11 mouse cellular contexts compared by ENCODE assay signal in the genomic region with DNA sequence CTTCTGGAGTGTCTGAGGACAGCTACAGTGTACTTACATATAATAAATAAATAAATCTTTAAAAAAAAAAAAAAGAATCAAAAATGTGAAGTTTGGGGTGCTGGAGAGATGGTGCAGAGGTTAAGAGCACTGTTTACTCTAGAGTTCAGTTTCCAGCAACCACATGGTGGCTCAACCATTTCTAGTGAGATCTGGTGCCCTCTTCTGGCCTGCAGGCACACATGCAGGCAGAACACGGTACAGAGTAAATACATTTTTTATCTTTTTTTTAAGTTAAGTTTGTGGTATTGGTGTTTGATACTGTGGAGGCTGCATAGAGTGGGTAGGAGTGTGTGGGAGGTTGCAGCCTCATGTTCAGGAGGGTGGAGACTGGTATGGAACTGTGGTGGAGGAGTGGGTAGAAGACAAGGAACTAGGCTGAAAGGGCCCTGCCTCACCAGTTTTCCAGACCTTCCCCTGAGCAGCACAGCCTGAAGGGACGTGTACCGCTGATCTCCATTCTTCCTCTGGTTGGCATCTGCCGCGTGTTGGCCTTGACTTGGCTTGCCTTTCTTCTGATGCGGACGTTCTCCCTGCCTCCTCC. TPM values are rescaled to one million over a fixed set of nuclear protein-coding genes. Genes with fewer than 3 reads are reported as not detected.
DNase-seq lines count a peak whose midpoint lies in the region; ATAC-seq and TF ChIP-seq lines count a peak whose summit lies in the region.
"Had no signal": no experiment of that assay in that cellular context is flagged by ENCODE, and none has a peak within 500 bp of the region (broad histone marks: within the 10 kb centered on the region; RNA-seq: fewer than 3 reads in every experiment).

No protein-coding gene starts in this region.

- no peak overlapping the region for H3K9ac ChIP-seq in stomach, postnatal 0 days (ENCODE audit: low read length)
- H3K9ac ChIP-seq: heart, embryonic 13.5 days; midbrain, embryonic 12.5 days had no signal

- no peak overlapping the region for H3K4me2 ChIP-seq in stomach, postnatal 0 days (replicated peaks; ENCODE audit: low read depth)
- H3K4me2 ChIP-seq: heart, embryonic 13.5 days; midbrain, embryonic 12.5 days had no signal

- no peak overlapping the region for H3K27ac ChIP-seq in stomach, postnatal 0 days (replicated peaks)
- H3K27ac ChIP-seq: heart, embryonic 13.5 days; midbrain, embryonic 12.5 days had no signal

- no peaks in the 10 kb centered on the region for H3K4me1 ChIP-seq in stomach, postnatal 0 days (replicated peaks; ENCODE audit: control insufficient read depth, insufficient read depth)
- H3K4me1 ChIP-seq: heart, embryonic 13.5 days; midbrain, embryonic 12.5 days had no signal

- 73% methylated on average over 7 of the region's 7 CpGs for whole genome bisulfite sequencing in stomach, postnatal 0 days

- ATAC-seq in stomach, postnatal 0 days (ENCODE audit: low FRiP score, low TSS enrichment) = no peak; the same call in 1 of the 2 replicates

- TF ChIP-seq EP300 in stomach, postnatal 0 days (optimal IDR thresholded peaks at IDR 0.05) = no peak

- peak; percentile 34 to 37 for DNase-seq in cerebellum, postnatal 10 days
- DNase-seq in cerebellum, postnatal 36 days = no peak
- peak; percentile 15 for DNase-seq in spleen, adult 12 weeks (ENCODE audit: low spot score)
- DNase-seq in spleen, postnatal 36 days (ENCODE audit: low spot score in 2 of 2) = no peak
- DNase-seq in liver = peak; percentile 31
- DNase-seq in stomach, postnatal 0 days (ENCODE audit: low spot score) = no peak
- DNase-seq in ovary, postnatal 14 days (ENCODE audit: low spot score) = no peak
- no peak for DNase-seq in frontal cortex, postnatal 25 days (ENCODE audit: low spot score in 2 of 2)

- no peaks in the 10 kb centered on the region for H3K9me3 ChIP-seq in stomach, postnatal 0 days (ENCODE audit: control insufficient read depth, low read length)
- H3K9me3 ChIP-seq: G1E; heart, embryonic 13.5 days; midbrain, embryonic 12.5 days had no signal

- peaks cover 30% of the 10 kb centered on the region for H3K36me3 ChIP-seq in stomach, postnatal 0 days (ENCODE audit: control insufficient read depth, insufficient read depth, low read length)

- H3K27me3 ChIP-seq in stomach, postnatal 0 days (ENCODE audit: control insufficient read depth, insufficient read depth, low read length) = no peaks in the 10 kb centered on the region
- H3K27me3 ChIP-seq: heart, embryonic 13.5 days; midbrain, embryonic 12.5 days had no signal

- TF ChIP-seq CTCF in stomach, postnatal 0 days (IDR thresholded peaks at IDR 0.05; ENCODE audit: low read depth) = peak; percentile 75

- H3K4me3 ChIP-seq in stomach, postnatal 0 days (ENCODE audit: low read depth, low read length) = no peak overlapping the region
- H3K4me3 ChIP-seq: heart, embryonic 13.5 days; midbrain, embryonic 12.5 days had no signal

RNA-seq across cellular contexts. Expression of gene Trpc2, which starts 6.1 kb away (rescaled TPM):
- polyA plus RNA-seq in stomach, postnatal 0 days (2015; fragmentation: Nextera tagmentation; extraction: Ambion mirVana) = 0.11 TPM in 1 of 2 replicates, not detected in the other
- polyA plus RNA-seq: G1E; heart, embryonic 13.5 days; midbrain, embryonic 12.5 days had no signal

RNA-seq across cellular contexts. Expression of gene Xntrpc, which starts 11.3 kb away (rescaled TPM):
- polyA plus RNA-seq in stomach, postnatal 0 days (2015; fragmentation: Nextera tagmentation; extraction: Ambion mirVana) = 0.25 and 0.27 TPM in 2 replicates

RNA-seq across cellular contexts. Expression of gene Xndc1, which starts 11.5 kb away (rescaled TPM):
- 7.8 and 8.9 TPM in 2 replicates for polyA plus RNA-seq in stomach, postnatal 0 days (2015; fragmentation: Nextera tagmentation; extraction: Ambion mirVana)

RNA-seq across cellular contexts. Expression of gene Rnf121, which starts 11.5 kb away (rescaled TPM):
- 18.0 and 18.7 TPM in 2 replicates for polyA plus RNA-seq in stomach, postnatal 0 days (2015; fragmentation: Nextera tagmentation; extraction: Ambion mirVana)

RNA-seq across cellular contexts. Expression of gene Art1, which starts 24.7 kb away (rescaled TPM):
- polyA plus RNA-seq in stomach, postnatal 0 days (2015; fragmentation: Nextera tagmentation; extraction: Ambion mirVana) = 0.25 and 0.38 TPM in 2 replicates
- polyA plus RNA-seq: G1E had no signal

Comparison
In these comparisons a context has a peak if more than half of its experiments do, and no peak if none do; other contexts are left out.
1. DNase-seq: peak in cerebellum, postnatal 10 days (2 of 2), spleen, adult 12 weeks (single experiment) and liver (single experiment); none in cerebellum, postnatal 36 days (0 of 2), spleen, postnatal 36 days (0 of 2), stomach, postnatal 0 days (single experiment), ovary, postnatal 14 days (single experiment) and frontal cortex, postnatal 25 days (0 of 2).